Mouse (Mus musculus) right cerebral cortex, postnatal 36 days (tissue): Measurements from ENCODE around the gene Irgq.
"Not testable (repeated sequence)": the region's sequence is repeated elsewhere in the genome, so short reads cannot be mapped to it uniquely, and the experiment has no call there.

Experiments
- DNase-seq, 2 experiments: peaks; one replicate each; pipeline ENCODE4 v3.0.0; 2022; ENCODE audit warnings: low spot score in 2 of 2, mixed read lengths in 1 of 2

Gene Irgq

GRCm38 (mm10) chr7:24530062-24530931 lies at the start of gene Irgq:
TSS of gene Irgq (plus strand) at chr7:24530689.
- peak; percentile 99 for DNase-seq

- no peak for DNase-seq
Measured at GRCm38 (mm10) chr7:24480986-24481473, 49.5 kb upstream of the Irgq start.

DNA sequence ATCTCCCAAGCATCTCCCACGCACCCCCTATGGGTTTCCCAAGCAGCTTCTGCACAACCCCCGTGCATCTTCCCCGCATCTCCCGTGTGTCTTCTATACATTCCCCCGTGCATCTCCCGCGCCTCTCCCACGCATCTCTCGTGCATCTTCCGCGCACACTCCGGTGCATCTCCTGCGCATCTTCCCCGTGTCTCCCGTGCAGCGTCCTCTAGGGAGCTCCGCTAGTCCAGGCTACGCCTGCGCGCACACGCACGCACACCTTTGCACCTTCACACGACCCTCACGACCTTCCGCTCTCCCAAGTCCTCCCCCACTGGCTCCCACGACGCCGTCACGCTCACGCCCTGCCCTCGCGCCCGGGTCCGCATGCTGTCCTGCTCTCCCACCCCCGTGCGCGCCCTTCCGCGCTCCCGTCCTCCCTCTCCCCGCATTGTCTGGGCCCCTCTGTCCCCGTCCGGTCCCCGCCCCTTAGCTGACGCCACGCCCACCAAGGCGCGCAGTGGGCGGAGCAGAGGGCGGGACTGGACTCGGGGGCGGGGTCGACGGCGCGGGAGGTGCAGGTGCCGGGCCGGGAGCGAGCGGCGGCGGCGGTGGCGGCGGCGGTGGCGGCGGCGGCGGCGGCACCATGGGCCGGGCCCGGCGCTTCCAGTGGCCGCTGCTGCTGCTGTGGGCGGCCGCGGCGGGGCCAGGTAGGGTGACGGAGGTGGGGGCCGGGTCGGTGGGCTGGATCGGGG lies 48.8 kb upstream of the Irgq start, which contains the start of gene Cadm4:
Gene Cadm4 (plus strand): TSS at position 550 of the 734 bp plus-strand sequence.
- peak; percentile 79 to 82 for DNase-seq

- no peak for DNase-seq
Measured at GRCm38 (mm10) chr7:24482208-24483020, 48.1 kb upstream of the Irgq start.

DNA sequence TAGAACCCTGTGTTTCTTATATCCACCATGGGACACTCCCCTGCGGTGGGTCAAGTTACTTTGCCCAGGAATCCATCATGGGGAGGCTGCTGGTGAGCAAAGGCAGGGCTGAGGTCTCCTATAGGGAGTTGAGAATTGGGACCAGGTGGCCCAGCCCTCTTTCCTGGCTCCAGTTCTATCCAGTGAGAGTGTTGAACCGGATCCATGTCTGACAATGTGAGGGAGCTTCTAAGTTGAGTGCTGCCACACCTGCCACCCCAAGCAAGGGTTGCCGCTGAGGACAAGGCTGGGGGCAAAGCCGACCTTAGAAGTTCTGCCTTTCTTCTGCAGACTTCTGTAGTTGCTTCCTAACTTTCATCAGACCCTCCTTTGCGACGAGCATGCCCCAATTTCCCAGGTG lies 47.2 kb upstream of the Irgq start:
- not testable (repeated sequence) for DNase-seq

- DNase-seq: no peak
Measured at GRCm38 (mm10) chr7:24485481-24485880, 45.0 kb upstream of the Irgq start.

GRCm38 (mm10) chr7:24486654-24487130 lies 43.8 kb upstream of the Irgq start:
- no peak for DNase-seq

DNA sequence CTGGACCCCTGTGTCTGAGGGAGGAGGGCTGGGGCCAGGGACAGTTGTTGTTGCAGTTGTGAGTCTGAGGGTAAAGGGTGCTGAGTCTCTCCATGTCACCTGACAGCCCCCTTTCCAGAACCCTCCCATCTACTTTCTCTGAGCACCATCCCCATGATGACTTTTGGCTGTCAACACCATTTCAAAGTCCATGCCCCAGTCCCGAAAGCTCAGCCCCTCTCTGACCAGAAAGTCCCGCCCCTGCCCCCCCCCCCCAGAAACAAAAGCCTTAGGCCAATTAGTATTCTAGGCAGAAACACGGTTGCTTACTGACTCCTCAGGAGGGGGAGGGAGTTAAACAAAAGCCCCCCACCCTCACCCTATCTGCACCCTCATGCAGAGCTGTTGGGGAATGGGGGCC lies 43.1 kb upstream of the Irgq start:
- DNase-seq: no peak

- no peak for DNase-seq
Measured at GRCm38 (mm10) chr7:24488303-24488702, 42.2 kb upstream of the Irgq start.

GRCm38 (mm10) chr7:24499856-24500577 lies 30.5 kb upstream of the Irgq start:
- DNase-seq: no peak

GRCm38 (mm10) chr7:24500929-24501328 lies 29.6 kb upstream of the Irgq start:
- DNase-seq: no peak

DNA sequence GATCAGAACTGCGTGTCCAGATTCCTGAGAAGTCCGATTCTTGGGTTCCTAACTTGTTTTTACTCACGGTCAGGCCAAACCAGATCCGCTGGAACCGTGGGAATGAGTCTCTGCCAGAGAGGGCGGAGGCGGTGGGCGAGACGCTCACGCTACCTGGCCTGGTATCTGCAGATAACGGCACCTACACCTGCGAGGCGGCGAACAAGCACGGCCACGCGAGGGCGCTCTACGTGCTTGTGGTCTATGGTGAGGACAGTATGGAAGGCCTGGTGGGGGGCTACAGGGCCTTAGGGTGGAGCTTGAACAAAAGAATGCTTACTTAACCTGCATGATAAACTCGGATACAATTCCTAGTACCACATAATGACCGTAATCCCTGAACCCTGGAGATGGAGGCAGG lies 29.0 kb upstream of the Irgq start:
- DNase-seq: no peak

DNA sequence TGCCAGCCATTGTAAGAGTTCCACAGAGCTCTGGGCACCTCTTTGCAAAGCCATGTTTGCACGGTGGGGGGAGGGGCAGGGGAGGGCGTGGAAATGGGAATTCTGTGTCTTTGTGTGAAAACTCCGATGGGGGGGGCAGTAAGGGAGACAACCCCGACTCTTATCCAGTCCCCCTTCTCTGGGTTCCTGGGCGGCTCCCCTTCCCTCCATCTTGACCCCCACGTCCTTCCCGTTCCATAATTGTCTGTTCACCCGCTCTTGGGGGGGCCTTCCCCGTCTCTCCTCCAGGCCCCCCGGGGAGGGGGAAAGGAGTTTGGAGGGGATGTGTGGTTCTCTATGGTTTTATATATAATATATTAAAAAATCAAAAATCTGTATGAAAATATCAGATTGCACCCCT lies 26.5 kb upstream of the Irgq start:
- no peak for DNase-seq

DNA sequence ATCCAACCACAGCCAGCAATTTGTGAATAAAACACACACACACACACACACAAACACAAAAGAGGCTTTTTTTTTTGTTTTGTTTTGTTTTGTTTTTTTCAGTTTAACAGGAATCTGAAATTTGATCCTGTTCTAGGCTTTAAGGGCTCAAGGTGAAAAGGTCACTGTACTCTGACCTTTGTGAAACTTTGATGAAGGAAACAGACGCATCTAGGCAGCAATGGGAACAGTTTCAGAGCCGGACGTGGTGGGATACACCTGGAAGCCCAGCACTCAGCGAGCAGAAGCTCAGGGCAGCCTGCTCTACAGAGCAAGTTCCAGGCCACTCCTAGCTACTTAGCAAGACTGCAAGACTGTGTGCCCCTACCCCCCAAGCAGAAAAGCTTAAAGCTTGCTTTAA lies 25.6 kb upstream of the Irgq start:
- DNase-seq: no peak

GRCm38 (mm10) chr7:24505447-24506064 lies 24.9 kb upstream of the Irgq start:
- DNase-seq: no peak

DNA sequence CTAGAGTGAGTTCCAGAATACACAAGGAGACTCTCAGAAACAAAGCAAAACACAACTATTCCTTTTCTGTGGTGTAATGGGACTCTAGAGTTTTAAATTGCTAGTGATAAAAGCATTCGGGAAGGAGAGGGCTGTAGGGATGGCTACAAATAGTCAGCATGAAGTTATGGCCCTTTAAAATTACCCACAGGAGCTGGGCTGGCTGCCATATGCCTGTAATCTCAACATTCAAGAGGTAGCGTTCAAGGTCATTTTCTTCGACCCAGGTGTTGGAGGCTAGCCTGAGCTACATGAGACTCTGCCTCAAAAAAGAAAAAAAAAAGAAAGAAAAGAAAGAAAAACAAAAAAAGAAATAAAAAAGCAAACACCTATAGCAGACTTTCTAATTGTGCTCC lies 24.4 kb upstream of the Irgq start:
- DNase-seq: no peak

GRCm38 (mm10) chr7:24506476-24506837 lies 24.0 kb upstream of the Irgq start:
- DNase-seq: no peak

DNA sequence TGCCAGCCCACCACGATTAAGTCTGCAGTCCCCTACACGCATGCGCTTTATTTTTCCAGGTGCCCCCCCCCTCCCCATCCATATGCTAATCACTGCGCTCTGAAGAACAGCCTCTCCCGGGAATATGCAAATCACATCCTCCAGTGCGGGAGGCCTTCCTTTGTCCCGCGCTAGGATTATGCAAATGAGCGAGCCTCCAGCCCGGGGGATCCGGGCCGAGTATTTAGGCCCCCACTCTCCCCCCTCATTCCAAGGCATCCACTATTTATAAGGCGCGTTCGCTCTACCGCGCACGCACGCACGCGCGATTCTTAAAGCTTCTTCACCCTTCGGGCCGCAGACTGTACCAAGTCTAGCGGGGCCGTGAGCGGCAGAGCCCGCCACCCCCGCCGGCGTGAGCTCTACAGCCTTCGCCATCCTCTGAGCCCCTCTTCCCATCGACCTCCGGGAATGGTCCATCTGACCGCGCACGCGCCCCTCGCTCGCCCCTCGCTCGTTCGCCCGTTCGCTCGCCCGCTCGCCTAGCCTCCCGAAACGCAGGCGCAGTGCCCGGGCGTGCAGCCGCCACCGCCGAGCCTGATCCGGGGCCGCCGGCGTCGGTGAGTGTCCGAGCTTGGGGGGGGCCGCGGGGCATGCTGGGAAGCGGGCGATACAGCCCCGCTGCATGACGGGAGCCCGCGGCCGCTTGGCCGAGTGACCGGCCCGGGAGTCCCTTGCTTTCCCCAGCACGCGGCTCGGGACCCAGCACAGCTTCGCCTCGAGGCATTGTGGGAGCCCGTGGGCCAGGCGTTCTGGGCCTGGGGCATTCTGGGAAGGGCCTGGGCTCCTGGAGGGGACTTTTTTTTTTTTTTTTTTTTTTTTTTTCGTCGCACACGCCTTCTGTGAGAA lies 23.4 kb upstream of the Irgq start, which contains the start of gene Zfp428:
Gene Zfp428 (plus strand): TSS at position 169 of the 888 bp plus-strand sequence.
- DNase-seq: peak; percentile 79 to 82

DNA sequence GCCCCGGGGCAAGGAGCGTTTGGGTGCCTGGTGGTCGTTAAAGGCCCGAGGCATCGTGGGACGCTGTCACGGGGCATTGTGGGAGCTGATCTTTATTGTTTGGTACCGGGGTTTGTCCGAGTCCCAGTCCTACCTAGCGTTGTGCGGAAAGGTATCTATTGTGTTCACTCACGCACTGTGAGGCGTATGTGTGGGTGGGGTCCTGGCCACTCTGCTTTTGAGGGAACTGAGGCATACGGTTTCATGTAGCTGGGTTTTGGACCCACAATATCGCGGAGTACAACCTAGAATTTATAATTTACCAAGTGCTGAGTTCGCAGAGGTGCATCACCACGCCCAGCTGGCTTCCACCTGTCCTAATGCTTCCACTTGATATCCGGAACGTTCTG lies 22.8 kb upstream of the Irgq start:
- no peak for DNase-seq

- DNase-seq: no peak
Measured at GRCm38 (mm10) chr7:24512355-24512754, 18.1 kb upstream of the Irgq start, which contains the start of gene AC161166.1. TSS of gene AC161166.1 (minus strand) at chr7:24512455.
